17 mouse cellular contexts compared by ENCODE assay signal in the genomic region with DNA sequence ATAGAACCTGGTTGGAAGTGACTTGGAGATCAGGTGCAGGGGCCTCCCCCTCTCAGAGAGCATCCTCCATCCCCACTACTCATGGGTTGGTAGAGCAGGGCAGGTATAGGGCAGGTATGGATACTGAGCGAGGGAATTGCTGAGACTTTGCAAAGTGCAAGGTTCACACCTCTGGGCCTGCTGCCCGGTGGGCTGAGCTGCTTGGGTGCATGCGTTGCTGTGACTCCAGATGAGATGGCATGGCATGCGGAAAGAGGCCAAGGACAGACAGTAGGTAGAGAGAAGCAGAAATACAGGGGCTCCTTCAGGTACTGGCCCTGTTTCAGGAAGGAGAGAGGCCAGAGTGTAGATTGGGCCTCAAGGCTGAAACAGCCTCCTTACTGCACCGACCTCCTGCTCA. TPM values are rescaled to one million over a fixed set of nuclear protein-coding genes. Genes with fewer than 3 reads are reported as not detected.
DNase-seq lines count a peak whose midpoint lies in the region; ATAC-seq and TF ChIP-seq lines count a peak whose summit lies in the region.
"Had no signal": no experiment of that assay in that cellular context is flagged by ENCODE, and none has a peak within 500 bp of the region (broad histone marks: within the 10 kb centered on the region; RNA-seq: fewer than 3 reads in every experiment).

No protein-coding gene starts in this region.

- no peak for TF ChIP-seq CTCF in thymus, adult 2 months (IDR thresholded peaks at IDR 0.05; ENCODE audit: borderline replicate concordance, control insufficient read depth, extremely low read depth, insufficient read depth, low read length, poor library complexity)

- 58% methylated on average over 5 of the region's 5 CpGs for WGBS in kidney, embryonic 14.5 days
- 54% methylated on average over 5 of the region's 5 CpGs for WGBS in intestine, embryonic 16.5 days
- WGBS in forebrain, embryonic 14.5 days, result 88% methylated on average over 5 of the region's 5 CpGs
- 99% methylated on average over 5 of the region's 5 CpGs for WGBS in thymus, adult 2 months

- H3K9ac ChIP-seq in kidney, embryonic 14.5 days (ENCODE audit: low read depth, low read length), result no peak overlapping the region
- H3K9ac ChIP-seq in intestine, embryonic 16.5 days (ENCODE audit: low read depth, low read length), result peak overlapping the region; percentile 45; the same call in 1 of the 2 replicates
- no peak overlapping the region for H3K9ac ChIP-seq in forebrain, embryonic 14.5 days (ENCODE audit: low read length)
- H3K9ac ChIP-seq: heart, embryonic 13.5 days had no signal

- H3K4me3 ChIP-seq in kidney, embryonic 14.5 days (ENCODE audit: low read length), result no peak overlapping the region
- no peak overlapping the region for H3K4me3 ChIP-seq in intestine, embryonic 16.5 days (ENCODE audit: low read length)
- H3K4me3 ChIP-seq in forebrain, embryonic 14.5 days (ENCODE audit: low read depth, low read length), result no peak overlapping the region
- H3K4me3 ChIP-seq in thymus, adult 2 months (ENCODE audit: control insufficient read depth, insufficient read depth, low read length), result no peak overlapping the region
- H3K4me3 ChIP-seq: heart, embryonic 13.5 days had no signal

- ATAC-seq in kidney, embryonic 14.5 days (ENCODE audit: low FRiP score, low TSS enrichment), result no peak
- ATAC-seq in intestine, embryonic 16.5 days, result peak; percentile 50
- ATAC-seq in forebrain, embryonic 14.5 days, result no peak
- ATAC-seq: forebrain, embryonic 16.5 days; hindbrain, embryonic 16.5 days had no signal

- H3K4me2 ChIP-seq in kidney, embryonic 14.5 days (replicated peaks; ENCODE audit: low read depth, low read length), result no peak overlapping the region
- H3K4me2 ChIP-seq in intestine, embryonic 16.5 days (ENCODE audit: low read depth, low read length), result no peak overlapping the region; the same call in 1 of the 2 replicates
- H3K4me2 ChIP-seq in forebrain, embryonic 14.5 days (ENCODE audit: low read length), result no peak overlapping the region
- H3K4me2 ChIP-seq: heart, embryonic 13.5 days had no signal

- no peaks in the 10 kb centered on the region for H3K9me3 ChIP-seq in kidney, embryonic 14.5 days (ENCODE audit: control insufficient read depth, low read length)
- no peaks in the 10 kb centered on the region for H3K9me3 ChIP-seq in intestine, embryonic 16.5 days (ENCODE audit: control insufficient read depth, low read length)
- no peaks in the 10 kb centered on the region for H3K9me3 ChIP-seq in forebrain, embryonic 14.5 days (replicated peaks; ENCODE audit: control insufficient read depth, low read length)
- H3K9me3 ChIP-seq: heart, embryonic 13.5 days had no signal

- no peaks in the 10 kb centered on the region for H3K27me3 ChIP-seq in kidney, embryonic 14.5 days (ENCODE audit: control insufficient read depth, insufficient read depth, low read length)
- no peaks in the 10 kb centered on the region for H3K27me3 ChIP-seq in intestine, embryonic 16.5 days (replicated peaks; ENCODE audit: control insufficient read depth, insufficient read depth, low read length)
- H3K27me3 ChIP-seq in forebrain, embryonic 14.5 days (replicated peaks; ENCODE audit: control insufficient read depth, insufficient read depth, low read length), result no peaks in the 10 kb centered on the region
- no peaks in the 10 kb centered on the region for H3K27me3 ChIP-seq in thymus, adult 2 months (ENCODE audit: control insufficient read depth, insufficient read depth, low read length)
- H3K27me3 ChIP-seq: heart, embryonic 13.5 days had no signal

- no peak for TF ChIP-seq POLR2A in thymus, adult 2 months (IDR thresholded peaks at IDR 0.05; ENCODE audit: control insufficient read depth, extremely low read depth, insufficient read depth, low read length, poor library complexity)

- H3K36me3 ChIP-seq in kidney, embryonic 14.5 days (ENCODE audit: control insufficient read depth, insufficient read depth, low read length), result no peaks in the 10 kb centered on the region
- no peaks in the 10 kb centered on the region for H3K36me3 ChIP-seq in intestine, embryonic 16.5 days (ENCODE audit: control insufficient read depth, insufficient read depth, low read length)
- no peaks in the 10 kb centered on the region for H3K36me3 ChIP-seq in forebrain, embryonic 14.5 days (ENCODE audit: control insufficient read depth, insufficient read depth, low read length)
- no peaks in the 10 kb centered on the region for H3K36me3 ChIP-seq in thymus, adult 2 months (ENCODE audit: control insufficient read depth, insufficient read depth, low read length)
- H3K36me3 ChIP-seq: heart, embryonic 13.5 days had no signal

- DNase-seq in kidney, adult 11 months, result peak; percentile 65
- no peak for DNase-seq in kidney, postnatal 4 days
- peak; percentile 77 for DNase-seq in kidney, adult 9 months
- DNase-seq in kidney, postnatal 36 days, result peak; percentile 60 to 79
- no peak for DNase-seq in forebrain, embryonic 14.5 days (ENCODE audit: low spot score)
- no peak for DNase-seq in thymus, adult 2 months
- DNase-seq: adrenal gland, adult 2 months; adrenal gland, postnatal 36 days; cerebellum, adult 2 months; cerebellum, postnatal 10 days; gastrocnemius, postnatal 14 days; heart, postnatal 36 days had no signal

- no peak overlapping the region for H3K27ac ChIP-seq in kidney, embryonic 14.5 days (ENCODE audit: low read depth, low read length)
- H3K27ac ChIP-seq in intestine, embryonic 16.5 days (ENCODE audit: low read length), result peak overlapping the region; percentile 98
- H3K27ac ChIP-seq in forebrain, embryonic 14.5 days (ENCODE audit: low read depth, low read length), result no peak overlapping the region
- H3K27ac ChIP-seq in thymus, adult 2 months (ENCODE audit: control insufficient read depth, insufficient read depth, low read length), result no peak overlapping the region
- H3K27ac ChIP-seq: heart, embryonic 13.5 days had no signal

- peaks cover 16% of the 10 kb centered on the region for H3K4me1 ChIP-seq in kidney, embryonic 14.5 days (ENCODE audit: control insufficient read depth, insufficient read depth, low read length)
- peaks cover 21% of the 10 kb centered on the region for H3K4me1 ChIP-seq in intestine, embryonic 16.5 days (ENCODE audit: control insufficient read depth, insufficient read depth, low read length)
- peaks cover 5% of the 10 kb centered on the region; the same call in 1 of the 2 replicates for H3K4me1 ChIP-seq in forebrain, embryonic 14.5 days (ENCODE audit: control insufficient read depth, insufficient read depth, low read length)
- H3K4me1 ChIP-seq in thymus, adult 2 months (replicated peaks; ENCODE audit: control insufficient read depth, insufficient read depth, low read length), result peaks cover 12% of the 10 kb centered on the region

RNA-seq across cellular contexts. Expression of a gene that starts 32.5 kb away (rescaled TPM):
- 2,845 and 3,531 TPM in 2 replicates for polyA plus RNA-seq in kidney, embryonic 14.5 days (2014; fragmentation: Nextera tagmentation; extraction: Ambion mirVana)
- 1,661 and 1,810 TPM in 2 replicates for polyA plus RNA-seq in intestine, embryonic 16.5 days (2015; fragmentation: Nextera tagmentation; extraction: Ambion mirVana)
- 4,992 and 5,015 TPM in 2 replicates for polyA plus RNA-seq in forebrain, embryonic 14.5 days (2014; fragmentation: Nextera tagmentation; extraction: Ambion mirVana)
- polyA plus RNA-seq in thymus, adult 2 months (2012; rRNA removed), result 750 and 796 TPM in 2 replicates

RNA-seq across cellular contexts. Expression of a gene that starts 55.4 kb away (rescaled TPM):
- polyA plus RNA-seq in kidney, embryonic 14.5 days (2014; fragmentation: Nextera tagmentation; extraction: Ambion mirVana), result 18.8 and 28.0 TPM in 2 replicates
- polyA plus RNA-seq in intestine, embryonic 16.5 days (2015; fragmentation: Nextera tagmentation; extraction: Ambion mirVana), result 17.1 and 17.5 TPM in 2 replicates
- 17.2 and 18.1 TPM in 2 replicates for polyA plus RNA-seq in forebrain, embryonic 14.5 days (2014; fragmentation: Nextera tagmentation; extraction: Ambion mirVana)
- polyA plus RNA-seq in thymus, adult 2 months (2012; rRNA removed), result 14.8 and 16.7 TPM in 2 replicates

Comparison
In these comparisons a context has a peak if more than half of its experiments do, and no peak if none do; other contexts are left out.
1. DNase-seq: peak in kidney, adult 11 months (single experiment), kidney, adult 9 months (single experiment) and kidney, postnatal 36 days (2 of 2); none in kidney, postnatal 4 days (0 of 2), forebrain, embryonic 14.5 days (single experiment) and thymus, adult 2 months (single experiment).